Mouse (Mus musculus): ENCODE measurements around the gene Ccnt1.
A peak's percentile ranks its signal among the peaks of the same experiment; 100 is the strongest.

Ccnt1 gene

GRCm38 (mm10) chr15:98570873-98571538 lies at the start of gene Ccnt1, which contains the start of gene 4930415O20Rik:
Gene Ccnt1, minus strand, starts transcription at chr15:98570923.
Gene 4930415O20Rik, plus strand, starts transcription at chr15:98571004.
- DNase-seq: no peak

GRCm38 (mm10) chr15:98617176-98617537 lies 46.4 kb upstream of the Ccnt1 start:
- DNase-seq: peak; percentile 30 to 74

- DNase-seq: no peak
Observed at GRCm38 (mm10) chr15:98616362-98617175, 45.8 kb upstream of the Ccnt1 start.

GRCm38 (mm10) chr15:98615751-98616150 lies 45.0 kb upstream of the Ccnt1 start:
- no peak for DNase-seq

GRCm38 (mm10) chr15:98614971-98615370 lies 44.2 kb upstream of the Ccnt1 start:
- DNase-seq: no peak

GRCm38 (mm10) chr15:98614551-98614950 lies 43.8 kb upstream of the Ccnt1 start:
- no peak for DNase-seq

- no peak for DNase-seq
Observed at GRCm38 (mm10) chr15:98612229-98612628, 41.5 kb upstream of the Ccnt1 start.

- no peak for DNase-seq
Observed at GRCm38 (mm10) chr15:98610131-98610633, 39.5 kb upstream of the Ccnt1 start.

- peak in 1 of 2 experiments; percentile 33 for DNase-seq
Observed at GRCm38 (mm10) chr15:98609331-98610130, 38.8 kb upstream of the Ccnt1 start, which contains the start of gene Adcy6. Gene Adcy6, minus strand, starts transcription at chr15:98610076.

- no peak for DNase-seq
Observed at GRCm38 (mm10) chr15:98608784-98609250, 38.1 kb upstream of the Ccnt1 start.

GRCm38 (mm10) chr15:98608058-98608783 lies 37.5 kb upstream of the Ccnt1 start:
- no peak for DNase-seq

GRCm38 (mm10) chr15:98607557-98607956 lies 36.8 kb upstream of the Ccnt1 start:
- no peak for DNase-seq

GRCm38 (mm10) chr15:98606739-98607138 lies 36.0 kb upstream of the Ccnt1 start:
- DNase-seq: no peak

GRCm38 (mm10) chr15:98606051-98606536 lies 35.4 kb upstream of the Ccnt1 start:
- no peak for DNase-seq

GRCm38 (mm10) chr15:98604041-98604575 lies 33.4 kb upstream of the Ccnt1 start:
- no peak for DNase-seq

- no peak for DNase-seq
Observed at GRCm38 (mm10) chr15:98602921-98603458, 32.3 kb upstream of the Ccnt1 start.

- DNase-seq: no peak
Observed at GRCm38 (mm10) chr15:98602191-98602881, 31.6 kb upstream of the Ccnt1 start.

GRCm38 (mm10) chr15:98601832-98602190 lies 31.1 kb upstream of the Ccnt1 start:
- no peak for DNase-seq

GRCm38 (mm10) chr15:98600036-98600709 lies 29.4 kb upstream of the Ccnt1 start:
- no peak for DNase-seq

GRCm38 (mm10) chr15:98596609-98597008 lies 25.9 kb upstream of the Ccnt1 start:
- no peak for DNase-seq

Measured in spleen, adult 18-20 months (tissue).